Mouse (Mus musculus) CH12.LX (cell line): ENCODE measurements at regions not wholly inside any gene's neighbourhood (a gene's known extent, or its start where the extent isn't known, plus 50 kb on each side); places are given as distances from the start of the nearest gene placed in this dataset.

Experiments
- DNase-seq: peaks from one replicate; pipeline ENCODE4 v3.0.0-alpha.2; 2013; ENCODE audit errors: extremely low read depth
- H3K27ac ChIP-seq: 2 replicates; pipeline ENCODE4 v1.5.1; 2012; ENCODE audit warnings: low read depth, mild to moderate bottlenecking, control low read depth, moderate library complexity; ENCODE audit not compliant: insufficient read depth
- H3K27me3 ChIP-seq: replicated peaks from 2 replicates; pipeline ENCODE3; 2012; ENCODE audit warnings: inconsistent platforms
- H3K36me3 ChIP-seq, 2 experiments: replicated peaks in 1 of 2; 2 replicates each; pipeline versions ENCODE3 to v1.6.1; 2012; ENCODE audit warnings: inconsistent platforms in 1 of 2, low read length in 1 of 2, mild to moderate bottlenecking in 1 of 2, mixed read lengths in 1 of 2, moderate library complexity in 1 of 2; ENCODE audit not compliant: control insufficient read depth in 1 of 2, insufficient read depth in 1 of 2
- H3K4me1 ChIP-seq, 2 experiments: 2 replicates each; pipeline ENCODE4 v1.6.1; 2012; ENCODE audit warnings: inconsistent platforms in 1 of 2, moderate library complexity in 1 of 2; ENCODE audit not compliant: insufficient read depth in 2 of 2, control insufficient read depth in 1 of 2
- H3K4me2 ChIP-seq: 2 replicates; pipeline ENCODE4 v1.6.1; 2012; ENCODE audit warnings: low read depth, mild to moderate bottlenecking, control low read depth; ENCODE audit not compliant: poor library complexity, insufficient read depth, severe bottlenecking
- H3K4me3 ChIP-seq, 3 experiments: fragments of 150-350 bp in 1 of 3; sonication (generic) in 1 of 3; replicated peaks in 1 of 3; 2 replicates each; pipeline versions ENCODE3 to v1.5.1; 2011 to 2012; ENCODE audit warnings: low read depth in 2 of 3, low read length in 2 of 3, mild to moderate bottlenecking in 2 of 3, moderate library complexity in 2 of 3, control low read depth in 1 of 3, improper control_type of control experiment in 1 of 3, inconsistent platforms in 1 of 3, mixed read lengths in 1 of 3; ENCODE audit not compliant: poor library complexity in 1 of 3
- H3K79me2 ChIP-seq: replicated peaks from 2 replicates; pipeline ENCODE4 v1.6.1; 2012; ENCODE audit warnings: mild to moderate bottlenecking, moderate library complexity; ENCODE audit not compliant: control insufficient read depth, poor library complexity, insufficient read depth, severe bottlenecking; ENCODE audit errors: extremely low read depth
- H3K9ac ChIP-seq: 2 replicates; pipeline ENCODE4 v1.6.1; 2012; ENCODE audit warnings: low read depth, mild to moderate bottlenecking, control low read depth, moderate library complexity; ENCODE audit not compliant: insufficient read depth
- H3K9me3 ChIP-seq: replicated peaks from 2 replicates; pipeline ENCODE3; 2012; ENCODE audit warnings: low read length, inconsistent platforms, mixed read lengths
- BHLHE40 ChIP-seq: IDR thresholded peaks from 2 replicates; pipeline ENCODE4 v1.6.1; 2011; ENCODE audit warnings: mild to moderate bottlenecking, low read depth, low read length, improper control_type of control experiment
- CHD2 ChIP-seq: IDR thresholded peaks from 2 replicates; pipeline ENCODE4 v1.6.1; 2011; ENCODE audit warnings: low read length, improper control_type of control experiment
- CTCF ChIP-seq, 2 experiments: IDR thresholded peaks in 1 of 2; conservative IDR thresholded peaks in 1 of 2; 2 replicates each; pipeline ENCODE4 v1.5.1; 2011 to 2012; ENCODE audit warnings: low read depth in 2 of 2, low read length in 2 of 2, improper control_type of control experiment in 1 of 2, inconsistent platforms in 1 of 2, mild to moderate bottlenecking in 1 of 2, moderate library complexity in 1 of 2
- ELF1 ChIP-seq: IDR thresholded peaks from 2 replicates; pipeline ENCODE4 v1.6.1; 2014; ENCODE audit warnings: low read depth, mild to moderate bottlenecking, inconsistent platforms, low read length, improper control_type of control experiment
- EP300 ChIP-seq: IDR thresholded peaks from 2 replicates; pipeline ENCODE4 v1.6.1; 2011; ENCODE audit warnings: low read length, improper control_type of control experiment
- HCFC1 ChIP-seq: IDR thresholded peaks from 2 replicates; pipeline ENCODE4 v1.6.1; 2012; ENCODE audit warnings: low read depth, mild to moderate bottlenecking, inconsistent platforms, low read length, improper control_type of control experiment
- KAT2A ChIP-seq: IDR thresholded peaks from 2 replicates; pipeline ENCODE4 v1.6.1; 2012; ENCODE audit warnings: low read length, improper control_type of control experiment, inconsistent platforms; ENCODE audit not compliant: insufficient replicate concordance
- MAFK ChIP-seq: IDR thresholded peaks from 2 replicates; pipeline ENCODE4 v1.6.1; 2011; ENCODE audit warnings: low read length, improper control_type of control experiment; ENCODE audit not compliant: insufficient replicate concordance
- MAZ ChIP-seq: IDR thresholded peaks from 2 replicates; pipeline ENCODE4 v1.6.1; 2012; ENCODE audit warnings: low read depth, mild to moderate bottlenecking, inconsistent platforms, low read length, improper control_type of control experiment, moderate library complexity
- MEF2A ChIP-seq: IDR thresholded peaks from 2 replicates; pipeline ENCODE4 v1.6.1; 2014; ENCODE audit warnings: low read depth, mild to moderate bottlenecking, inconsistent platforms, low read length, improper control_type of control experiment, borderline replicate concordance
- MXI1 ChIP-seq: IDR thresholded peaks from 2 replicates; pipeline ENCODE4 v1.6.1; 2011; ENCODE audit warnings: mild to moderate bottlenecking, low read depth, low read length, improper control_type of control experiment
- MYC ChIP-seq: IDR thresholded peaks from 2 replicates; pipeline ENCODE4 v1.6.1; 2011; ENCODE audit warnings: low read depth, mild to moderate bottlenecking, improper control_type of control experiment, low read length
- NELFE ChIP-seq: IDR thresholded peaks from 2 replicates; pipeline ENCODE4 v1.6.1; 2011; ENCODE audit warnings: low read depth, low read length, improper control_type of control experiment
- NRF1 ChIP-seq: IDR thresholded peaks from 2 replicates; pipeline ENCODE4 v1.6.1; 2014; ENCODE audit warnings: low read depth, mild to moderate bottlenecking, inconsistent platforms, low read length, improper control_type of control experiment, moderate library complexity
- PAX5 ChIP-seq: IDR thresholded peaks from 2 replicates; pipeline ENCODE4 v1.6.1; 2012; ENCODE audit warnings: low read length, inconsistent platforms, mixed read lengths
- TCF12 ChIP-seq: IDR thresholded peaks from 2 replicates; pipeline ENCODE4 v1.6.1; 2014; ENCODE audit warnings: low read depth, mild to moderate bottlenecking, inconsistent platforms, low read length, improper control_type of control experiment
- UBTF ChIP-seq: IDR thresholded peaks from 2 replicates; pipeline ENCODE4 v1.6.1; 2012; ENCODE audit warnings: low read depth, mild to moderate bottlenecking, inconsistent platforms, low read length, improper control_type of control experiment, moderate library complexity
- USF2 ChIP-seq: conservative IDR thresholded peaks from 2 replicates; pipeline ENCODE4 v1.6.1; 2011; ENCODE audit warnings: low read depth, low read length, improper control_type of control experiment
- ZMIZ1 ChIP-seq: IDR thresholded peaks from 2 replicates; pipeline ENCODE4 v1.6.1; 2012; ENCODE audit warnings: low read depth, mild to moderate bottlenecking, inconsistent platforms, low read length, improper control_type of control experiment
- ZNF384 ChIP-seq: IDR thresholded peaks from 2 replicates; pipeline ENCODE4 v1.6.1; 2012; ENCODE audit warnings: low read depth, low read length, improper control_type of control experiment, inconsistent platforms
- dilution Hi-C: fragments of 300-500 bp; cut with MboI; formaldehyde crosslinking; loops from 2 replicates; pipeline ENCODE4 v1.14.3; 2020; ENCODE audit warnings: low sequenced_read_pairs; ENCODE audit not compliant: extremely low pct_unique_long_range_greater_than_20kb, extremely low pct_ligation_motif_present
- in situ Hi-C: fragments of 300-500 bp; cut with MboI; formaldehyde crosslinking; loops from 3 replicates; pipeline ENCODE4 v1.14.3; 2019; ENCODE audit warnings: low sequenced_read_pairs, low pct_ligation_motif_present, low pct_unique_long_range_greater_than_20kb, mixed read lengths

DNA sequence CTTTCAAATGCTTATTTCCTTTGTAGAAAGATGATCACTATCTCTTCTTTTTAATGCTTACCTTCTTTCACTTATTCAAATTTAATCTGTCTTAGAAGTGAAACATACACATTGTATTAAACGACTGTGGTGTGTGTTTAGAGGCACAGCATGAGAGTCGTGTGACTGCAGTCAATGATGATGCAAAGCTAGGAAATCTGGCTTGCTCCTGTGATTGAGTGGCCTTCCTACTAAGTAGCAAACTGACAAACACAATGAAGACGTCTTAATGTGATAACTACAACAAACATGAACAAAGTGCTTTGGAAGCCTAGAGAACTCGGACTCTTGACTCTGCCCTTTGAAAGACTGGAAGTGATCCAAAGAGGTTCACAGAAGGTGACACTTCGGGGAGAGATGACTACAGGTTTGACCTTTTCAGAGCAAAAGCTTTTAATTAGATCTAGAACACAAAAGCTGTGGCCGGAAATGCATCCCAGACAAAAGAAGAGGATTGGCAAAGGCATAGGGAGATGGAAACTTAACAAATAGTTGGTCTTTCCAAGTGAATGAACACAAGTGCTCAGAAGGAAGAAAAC, 73.3 kb upstream of the Fgf10 start:
- H3K36me3 ChIP-seq, result no peaks in the 10 kb centered on the region
- no peaks in the 10 kb centered on the region for H3K79me2 ChIP-seq
- H3K9ac ChIP-seq, result no peak overlapping the region
- peaks cover 2 to 12% of the 10 kb centered on the region in 2 experiments; a peak in 1 of 4 replicates for H3K4me1 ChIP-seq
- DNase-seq, result no peak
- H3K27me3 ChIP-seq, result no peaks in the 10 kb centered on the region
- dilution Hi-C loops, result no loop called here
- in situ Hi-C loops, result loop anchor here (5.0 kb wide), 1 partner anchor 189 kb away; no protein-coding TSS in a partner anchor
- TF ChIP-seq MAZ, result no peak
- TF ChIP-seq KAT2A, result no peak
- no peak for TF ChIP-seq HCFC1
- TF ChIP-seq MEF2A, result no peak
- no peak for TF ChIP-seq ELF1
- no peak for TF ChIP-seq ZMIZ1
- TF ChIP-seq NRF1, result no peak
- no peak for TF ChIP-seq USF2
- TF ChIP-seq, all 38 proteins: peak for 0
- Histone ChIP-seq H3K27ac (no peak overlapping the region), H3K4me2 (no peak overlapping the region), H3K4me3 (no peak overlapping the region), H3K9me3 (no peaks in the 10 kb centered on the region)

DNA sequence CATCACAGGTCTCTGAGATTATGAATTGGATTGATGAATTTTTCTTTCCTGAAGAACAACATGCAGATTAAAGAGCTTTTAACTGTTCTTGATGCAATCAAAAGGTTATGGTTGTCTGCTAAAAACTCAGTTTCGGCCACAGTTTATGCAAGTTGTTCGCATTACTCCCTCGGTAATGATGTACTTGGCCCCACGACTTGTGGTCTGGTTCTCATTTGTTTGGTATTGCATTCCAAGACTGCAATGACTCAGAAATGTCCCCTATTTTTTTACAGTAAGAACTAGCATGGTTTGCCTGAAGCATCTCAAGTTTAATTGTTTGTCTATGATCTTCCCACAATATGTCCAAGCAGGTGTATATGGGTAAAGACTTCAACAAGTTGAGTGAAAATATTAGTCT, 77.5 kb upstream of the Fgf10 start:
- TF ChIP-seq CTCF (conservative IDR thresholded peaks at IDR 0.05 in 1 of 2, IDR thresholded peaks at IDR 0.05 in 1 of 2; ENCODE audit: low read depth in 2 of 2, low read length in 2 of 2) (no peak), PAX5 (no peak), NELFE (no peak), ELF1 (no peak), NRF1 (no peak), KAT2A (no peak), BHLHE40 (no peak), CHD2 (no peak), MXI1 (no peak), MAFK (no peak), UBTF (no peak), MYC (no peak), ZNF384 (no peak), TCF12 (no peak), ZMIZ1 (no peak), EP300 (no peak), MAZ (no peak)
- H3K27me3 ChIP-seq, result no peaks in the 10 kb centered on the region
- in situ Hi-C loops, result no loop called here
- DNase-seq, result no peak
- no peak overlapping the region for H3K27ac ChIP-seq
- no peaks in the 10 kb centered on the region for H3K79me2 ChIP-seq
- no peak overlapping the region for H3K4me2 ChIP-seq
- H3K4me1 ChIP-seq, result peaks cover 2 to 12% of the 10 kb centered on the region in 2 experiments; a peak in 1 of 4 replicates
- H3K4me3 ChIP-seq, result no peak overlapping the region
- H3K36me3 ChIP-seq, result no peaks in the 10 kb centered on the region
- dilution Hi-C loops, result no loop called here
- no peak overlapping the region for H3K9ac ChIP-seq
- H3K9me3 ChIP-seq, result no peaks in the 10 kb centered on the region
